Mouse (Mus musculus) MEL (cell line): Measurements from ENCODE around the gene Jup. TPM values are rescaled to one million over a fixed set of nuclear protein-coding genes. Genes with fewer than 3 reads are reported as not detected.

ENCODE experiments used
- DNase-seq: peaks from one replicate; pipeline ENCODE4 v3.0.0; 2011; ENCODE audit warnings: low read depth, low spot score
- H3K27ac ChIP-seq: 2 replicates; pipeline ENCODE4 v1.5.1; 2012; ENCODE audit warnings: low read depth, mild to moderate bottlenecking, control low read depth, low read length, moderate library complexity; ENCODE audit not compliant: control insufficient read depth
- H3K27me3 ChIP-seq, 2 experiments: fragments of 150-350 bp in 1 of 2; sonication (generic) in 1 of 2; 2 replicates each; pipeline ENCODE4 v1.6.1; 2012; ENCODE audit warnings: low read length in 2 of 2, mild to moderate bottlenecking in 2 of 2, improper control_type of control experiment in 1 of 2, moderate library complexity in 1 of 2; ENCODE audit not compliant: insufficient read depth in 2 of 2, control insufficient read depth in 1 of 2
- H3K36me3 ChIP-seq, 2 experiments: 2 replicates each; pipeline ENCODE4 v1.6.1; 2012 to 2014; ENCODE audit warnings: low read length in 2 of 2, improper control_type of control experiment in 1 of 2, inconsistent platforms in 1 of 2, mild to moderate bottlenecking in 1 of 2; ENCODE audit not compliant: insufficient read depth in 2 of 2, control insufficient read depth in 1 of 2
- H3K4me1 ChIP-seq, 2 experiments: fragments of 150-350 bp in 1 of 2; sonication (generic) in 1 of 2; 2 replicates each; pipeline ENCODE4 v1.6.1; 2012; ENCODE audit warnings: low read length in 2 of 2, improper control_type of control experiment in 1 of 2, mild to moderate bottlenecking in 1 of 2; ENCODE audit not compliant: insufficient read depth in 2 of 2, control insufficient read depth in 1 of 2
- H3K4me3 ChIP-seq, 2 experiments: fragments of 150-350 bp in 1 of 2; sonication (generic) in 1 of 2; 2 replicates each; pipeline ENCODE4 v1.5.1; 2012; ENCODE audit warnings: low read depth in 2 of 2, low read length in 2 of 2, mild to moderate bottlenecking in 2 of 2, moderate library complexity in 2 of 2, control low read depth in 1 of 2, improper control_type of control experiment in 1 of 2; ENCODE audit not compliant: control insufficient read depth in 1 of 2, insufficient read depth in 1 of 2
- H3K79me2 ChIP-seq: 2 replicates; pipeline ENCODE4 v1.6.1; 2012; ENCODE audit warnings: mild to moderate bottlenecking, low read length, moderate library complexity; ENCODE audit not compliant: control insufficient read depth, poor library complexity, insufficient read depth
- H3K9ac ChIP-seq: 2 replicates; pipeline ENCODE4 v1.6.1; 2012; ENCODE audit warnings: low read depth, mild to moderate bottlenecking, control low read depth, low read length, moderate library complexity; ENCODE audit not compliant: control insufficient read depth, poor library complexity, severe bottlenecking
- H3K9me3 ChIP-seq: fragments of 150-350 bp; sonication (generic); replicated peaks from 2 replicates; pipeline ENCODE4 v1.6.1; 2012; ENCODE audit warnings: mild to moderate bottlenecking, low read length, improper control_type of control experiment, moderate library complexity; ENCODE audit not compliant: insufficient read depth
- BHLHE40 ChIP-seq: IDR thresholded peaks from 2 replicates; pipeline ENCODE4 v1.6.1; 2012; ENCODE audit warnings: low read depth, mild to moderate bottlenecking, inconsistent platforms, low read length, improper control_type of control experiment, borderline replicate concordance
- CHD1 ChIP-seq: IDR thresholded peaks from 2 replicates; pipeline ENCODE4 v1.6.1; 2012; ENCODE audit warnings: low read depth, mild to moderate bottlenecking, inconsistent platforms, low read length, improper control_type of control experiment
- EP300 ChIP-seq, 2 experiments: IDR thresholded peaks; 2 replicates each; pipeline ENCODE4 v1.6.1; 2011; ENCODE audit warnings: improper control_type of control experiment in 2 of 2, low read length in 2 of 2, low read depth in 1 of 2, mild to moderate bottlenecking in 1 of 2
- GABPA ChIP-seq: IDR thresholded peaks from 2 replicates; pipeline ENCODE4 v1.6.1; 2012; ENCODE audit warnings: low read depth, mild to moderate bottlenecking, inconsistent platforms, low read length, improper control_type of control experiment, moderate library complexity
- HCFC1 ChIP-seq: IDR thresholded peaks from 2 replicates; pipeline ENCODE4 v1.6.1; 2012; ENCODE audit warnings: low read depth, mild to moderate bottlenecking, inconsistent platforms, low read length, improper control_type of control experiment, moderate library complexity
- MAZ ChIP-seq: IDR thresholded peaks from 2 replicates; pipeline ENCODE4 v1.6.1; 2012; ENCODE audit warnings: low read depth, mild to moderate bottlenecking, inconsistent platforms, low read length, improper control_type of control experiment
- MXI1 ChIP-seq: IDR thresholded peaks from 2 replicates; pipeline ENCODE4 v1.6.1; 2011; ENCODE audit warnings: mild to moderate bottlenecking, low read depth, low read length, improper control_type of control experiment
- MYB ChIP-seq: IDR thresholded peaks from 2 replicates; pipeline ENCODE4 v1.6.1; 2011; ENCODE audit warnings: mild to moderate bottlenecking, low read depth, low read length, improper control_type of control experiment
- NELFE ChIP-seq: IDR thresholded peaks from 2 replicates; pipeline ENCODE4 v1.6.1; 2011; ENCODE audit warnings: low read depth, low read length, improper control_type of control experiment
- NRF1 ChIP-seq: IDR thresholded peaks from 2 replicates; pipeline ENCODE4 v1.6.1; 2014; ENCODE audit warnings: low read depth, mild to moderate bottlenecking, inconsistent platforms, low read length, improper control_type of control experiment, moderate library complexity; ENCODE audit not compliant: poor library complexity, insufficient read depth, severe bottlenecking
- POLR2A ChIP-seq, 2 experiments: IDR thresholded peaks; 2 replicates each; pipeline ENCODE4 v1.6.1; 2011 to 2012; ENCODE audit warnings: low read length in 2 of 2, mild to moderate bottlenecking in 2 of 2, control low read depth in 1 of 2, improper control_type of control experiment in 1 of 2, low read depth in 1 of 2, moderate library complexity in 1 of 2; ENCODE audit not compliant: control insufficient read depth in 1 of 2, insufficient read depth in 1 of 2, poor library complexity in 1 of 2
- POLR2AphosphoS2 ChIP-seq: IDR thresholded peaks from 2 replicates; pipeline ENCODE4 v1.6.1; 2011; ENCODE audit warnings: low read length, improper control_type of control experiment
- POLR2AphosphoS5 ChIP-seq: IDR thresholded peaks from 2 replicates; pipeline ENCODE4 v1.6.1; 2012; ENCODE audit warnings: low read depth, borderline replicate concordance, mild to moderate bottlenecking, inconsistent platforms, low read length, moderate library complexity, mixed read lengths
- RAD21 ChIP-seq: IDR thresholded peaks from 2 replicates; pipeline ENCODE4 v1.6.1; 2011; ENCODE audit warnings: mild to moderate bottlenecking, low read depth, low read length, improper control_type of control experiment
- SIN3A ChIP-seq: IDR thresholded peaks from 2 replicates; pipeline ENCODE4 v1.6.1; 2012; ENCODE audit warnings: low read length, improper control_type of control experiment, inconsistent platforms
- TCF12 ChIP-seq: IDR thresholded peaks from 2 replicates; pipeline ENCODE4 v1.6.1; 2014; ENCODE audit warnings: low read depth, mild to moderate bottlenecking, inconsistent platforms, low read length, improper control_type of control experiment, moderate library complexity
- UBTF ChIP-seq: IDR thresholded peaks from 2 replicates; pipeline ENCODE4 v1.6.1; 2012; ENCODE audit warnings: low read depth, mild to moderate bottlenecking, inconsistent platforms, low read length, improper control_type of control experiment, moderate library complexity, borderline replicate concordance; ENCODE audit not compliant: insufficient read depth
- USF2 ChIP-seq, 2 experiments: IDR thresholded peaks; 2 replicates each; pipeline ENCODE4 v1.6.1; 2011 to 2012; ENCODE audit warnings: improper control_type of control experiment in 2 of 2, low read length in 2 of 2, borderline replicate concordance in 1 of 2, inconsistent platforms in 1 of 2, low read depth in 1 of 2, mild to moderate bottlenecking in 1 of 2; ENCODE audit not compliant: insufficient read depth in 1 of 2
- ZC3H11A ChIP-seq: IDR thresholded peaks from 2 replicates; pipeline ENCODE4 v1.6.1; 2012; ENCODE audit warnings: low read depth, mild to moderate bottlenecking, inconsistent platforms, low read length, improper control_type of control experiment
- ZKSCAN1 ChIP-seq: IDR thresholded peaks from 2 replicates; pipeline ENCODE4 v1.6.1; 2012; ENCODE audit warnings: low read depth, mild to moderate bottlenecking, inconsistent platforms, low read length, improper control_type of control experiment, moderate library complexity
- ZMIZ1 ChIP-seq: IDR thresholded peaks from 2 replicates; pipeline ENCODE4 v1.6.1; 2012; ENCODE audit warnings: low read depth, mild to moderate bottlenecking, inconsistent platforms, low read length, improper control_type of control experiment, moderate library complexity
- polyA plus RNA-seq, 2 experiments: library from polyadenylated mRNA; stranded (reverse) in 1 of 2; unstranded in 1 of 2; fragments of >175 nt in 1 of 2; fragments of >200 nt in 1 of 2; gene quantifications; 2 replicates each; pipeline versions ENCODE4 v1.2.1 to v1.2.4; 2012; ENCODE audit warnings: low replicate concordance in 2 of 2, low read depth in 1 of 2; ENCODE audit not compliant: insufficient read length in 2 of 2, insufficient read depth in 1 of 2, missing spikeins in 1 of 2
- total RNA-seq: library from RNA; depleted of rRNA; stranded (reverse); fragments of 300-350 nt; gene quantifications from 2 replicates; pipeline ENCODE4 v1.2.3, GENCODE M21; 2012

Gene Jup
- total and polyA plus RNA-seq, 3 experiments = 1.0 to 8.5 TPM; not detected in 1

GRCm38 (mm10) chr11:100440691-100441522 lies 43.3 kb upstream of the Jup start:
- Histone ChIP-seq H3K4me3 (peak overlapping the region; percentile 73 to 81), H3K9me3 (no peaks in the 10 kb centered on the region), H3K36me3 (peaks cover 0 to 9% of the 10 kb centered on the region in 2 experiments; a peak in 2 of 4 replicates), H3K4me1 (peaks cover 2 to 12% of the 10 kb centered on the region in 2 experiments; a peak in 3 of 4 replicates), H3K9ac (peak overlapping the region; percentile 77), H3K27ac (peak overlapping the region; percentile 16), H3K79me2 (peaks cover 5% of the 10 kb centered on the region; the same call in 1 of the 2 replicates), H3K27me3 (no peaks in the 10 kb centered on the region)
- no peak for TF ChIP-seq ZC3H11A
- no peak for TF ChIP-seq POLR2AphosphoS5
- TF ChIP-seq SIN3A = peak; percentile 44
- no peak for TF ChIP-seq RAD21
- TF ChIP-seq EP300 (IDR thresholded peaks at IDR 0.05; ENCODE audit: low read depth in 1 of 2, low read length in 2 of 2) = no peak; a peak in 1 of 4 replicates
- peak; percentile 93 for TF ChIP-seq NRF1
- TF ChIP-seq MYB = no peak
- TF ChIP-seq GABPA = no peak
- TF ChIP-seq POLR2AphosphoS2 = peak; percentile 82
- TF ChIP-seq MXI1 = peak; percentile 38
- no peak for TF ChIP-seq CHD1
- TF ChIP-seq UBTF = 0 out of 2 replicates have a peak, but pooled peaks have one; percentile 68
- 0 out of 2 replicates have a peak, but pooled peaks have one; percentile 36 for TF ChIP-seq MAZ
- peak; percentile 84 for TF ChIP-seq NELFE
- TF ChIP-seq BHLHE40 = no peak
- peak; percentile 75 for TF ChIP-seq ZMIZ1
- no peak for TF ChIP-seq ZKSCAN1
- TF ChIP-seq POLR2A (IDR thresholded peaks at IDR 0.05; ENCODE audit: control insufficient read depth in 1 of 2, insufficient read depth in 1 of 2, low read depth in 1 of 2, low read length in 2 of 2, poor library complexity in 1 of 2) = peak; percentile 93 to 95
- TF ChIP-seq TCF12 = peak; percentile 73
- no peak for TF ChIP-seq USF2 (IDR thresholded peaks at IDR 0.05; ENCODE audit: borderline replicate concordance in 1 of 2, insufficient read depth in 1 of 2, low read depth in 1 of 2, low read length in 2 of 2)
- peak; percentile 67 for TF ChIP-seq HCFC1
- DNase-seq = peak; percentile 90
